Mouse (Mus musculus): ENCODE results near the gene Ankrd2. TPM values are rescaled to one million over a fixed set of nuclear protein-coding genes. Genes with fewer than 3 reads are reported as not detected.

Ankrd2 gene
- total RNA-seq, 2 experiments from 2014 or later, result 0.25 TPM; not detected in 1

Other genes starting within 250 kb of the Ankrd2 start
- 10 to 100 TPM in 1 of 2 experiments, 1 to 10 TPM in 1; 9.5 to 10.2 TPM for gene Arhgap19, start 234.0 kb upstream of the Ankrd2 start, total RNA-seq (2021)
- 1 to 10 TPM; 2.1 to 2.3 TPM for gene Frat1, start 206.0 kb upstream of the Ankrd2 start, total RNA-seq (2021)
- gene Frat2, start 187.9 kb upstream of the Ankrd2 start, total RNA-seq (2021), result 1 to 10 TPM; 3.6 to 3.9 TPM
- 10 to 100 TPM; 19.9 to 23.4 TPM for gene Rrp12, start 139.8 kb upstream of the Ankrd2 start, total RNA-seq (2021)
- 100 to 1,000 TPM; 150 to 162 TPM for gene Pgam1, start 124.1 kb upstream of the Ankrd2 start, total RNA-seq (2021)
- gene Exosc1, start 102.6 kb upstream of the Ankrd2 start, total RNA-seq (2021), result 10 to 100 TPM; 18.0 to 18.2 TPM
- gene Zdhhc16, start 102.5 kb upstream of the Ankrd2 start, total RNA-seq (2021), result 10 to 100 TPM; 30.7 to 31.7 TPM
- gene Mms19, start 54.8 kb upstream of the Ankrd2 start, total RNA-seq (2021), result 10 to 100 TPM; 19.3 to 20.1 TPM
- 10 to 100 TPM; 26.4 to 28.3 TPM for gene Ubtd1, start 54.2 kb upstream of the Ankrd2 start, total RNA-seq (2021)
- 1 to 10 TPM; 2.5 to 2.8 TPM for gene Hoga1, start 9.6 kb downstream of the Ankrd2 start, total RNA-seq (2021)
- under 1 TPM; 0.26 to 0.50 TPM for gene 4933411K16Rik, start 16.2 kb downstream of the Ankrd2 start, total RNA-seq (2021)
- 10 to 100 TPM in 1 of 2 experiments, 1 to 10 TPM in 1; 8.8 to 10.6 TPM for gene Morn4, start 50.4 kb downstream of the Ankrd2 start, total RNA-seq (2021)
- 10 to 100 TPM; 16.7 to 19.5 TPM for gene Pi4k2a, start 54.5 kb downstream of the Ankrd2 start, total RNA-seq (2021)
- 10 to 100 TPM; 17.9 to 19.5 TPM for gene Avpi1, start 93.1 kb downstream of the Ankrd2 start, total RNA-seq (2021)
- gene Marveld1, start 111.4 kb downstream of the Ankrd2 start, total RNA-seq (2021), result 10 to 100 TPM; 37.3 to 40.7 TPM
- gene Zfyve27, start 128.0 kb downstream of the Ankrd2 start, total RNA-seq (2021), result 10 to 100 TPM; 28.4 to 32.4 TPM
- 1 to 10 TPM in 1 of 2 experiments, under 1 TPM in 1; 0.54 to 1.3 TPM for gene Sfrp5, start 166.3 kb downstream of the Ankrd2 start, total RNA-seq (2021)
- gene Golga7b, start 211.6 kb downstream of the Ankrd2 start, total RNA-seq (2021), result under 1 TPM; 0.45 to 0.54 TPM